Mouse (Mus musculus) forebrain, postnatal 0 days (tissue): Measurements from ENCODE around the gene Pcnp. TPM values are rescaled to one million over a fixed set of nuclear protein-coding genes. Genes with fewer than 3 reads are reported as not detected.

Experiments
- ATAC-seq: fragments of 200-750 bp; cut with Nextera tagmentation; 2 replicates; pipeline ENCODE4 v1.8.0; 2017; ENCODE audit warnings: mild to moderate bottlenecking, moderate library complexity
- DNase-seq: peaks from one replicate; pipeline ENCODE4 v3.0.0-alpha.2; 2015
- H3K27ac ChIP-seq: fragments of 300-500 bp; sonication (generic); 2 replicates; pipeline ENCODE4 v1.5.1; 2014; ENCODE audit warnings: low read depth, mild to moderate bottlenecking, antibody characterized with exemption, low read length, moderate library complexity, mixed read lengths
- H3K27me3 ChIP-seq: fragments of 300-500 bp; sonication (generic); 2 replicates; pipeline ENCODE4 v1.6.1; 2014; ENCODE audit warnings: mild to moderate bottlenecking, low read length, mixed read lengths; ENCODE audit not compliant: insufficient read depth
- H3K36me3 ChIP-seq: fragments of 300-500 bp; sonication (generic); 2 replicates; pipeline ENCODE4 v1.6.1; 2014; ENCODE audit warnings: mild to moderate bottlenecking, moderate library complexity; ENCODE audit not compliant: insufficient read depth
- H3K4me1 ChIP-seq: fragments of 300-500 bp; sonication (generic); 2 replicates; pipeline ENCODE4 v1.6.1; 2014; ENCODE audit warnings: antibody characterized with exemption; ENCODE audit not compliant: insufficient read depth
- H3K4me2 ChIP-seq: fragments of 300-500 bp; sonication (generic); 2 replicates; pipeline ENCODE4 v1.6.1; 2014; ENCODE audit warnings: low read depth, mild to moderate bottlenecking, moderate library complexity
- H3K4me3 ChIP-seq: fragments of 300-500 bp; sonication (generic); 2 replicates; pipeline ENCODE4 v1.5.1; 2014; ENCODE audit warnings: low read depth, low read length, mixed read lengths
- H3K9ac ChIP-seq: fragments of 300-500 bp; sonication (generic); 2 replicates; pipeline ENCODE4 v1.6.1; 2014; ENCODE audit warnings: mild to moderate bottlenecking
- H3K9me3 ChIP-seq: fragments of 300-500 bp; sonication (generic); 2 replicates; pipeline ENCODE4 v1.6.1; 2016; ENCODE audit warnings: low read length
- CTCF ChIP-seq: sonication (generic); IDR thresholded peaks from 2 replicates; pipeline ENCODE4 v1.5.1; 2016; ENCODE audit warnings: antibody characterized with exemption, control low read depth, low read depth
- WGBS: fragments of 180-500 bp; shearing (Covaris S2); extraction: QIAGEN DNeasy Blood & Tissue Kit; methylation state at CpG from one replicate; pipeline ENCODE4 v1.1.7; 2014; 5-methylcytosine and 5-hydroxymethylcytosine counted together
- polyA plus RNA-seq: library from polyadenylated mRNA; unstranded; fragments of >200 nt; fragmentation: Nextera tagmentation; extraction: Ambion mirVana; gene quantifications from 2 replicates; pipeline ENCODE4 v1.2.1, GENCODE M21; 2015
- total RNA-seq: library from RNA; depleted of rRNA; stranded (reverse); fragments of >200 nt; gene quantifications from 2 replicates; pipeline ENCODE4 v1.2.3, GENCODE M21; 2014

Pcnp gene
- total and polyA plus RNA-seq, 2 experiments from 2014 or later, result 106 to 236 TPM

DNA sequence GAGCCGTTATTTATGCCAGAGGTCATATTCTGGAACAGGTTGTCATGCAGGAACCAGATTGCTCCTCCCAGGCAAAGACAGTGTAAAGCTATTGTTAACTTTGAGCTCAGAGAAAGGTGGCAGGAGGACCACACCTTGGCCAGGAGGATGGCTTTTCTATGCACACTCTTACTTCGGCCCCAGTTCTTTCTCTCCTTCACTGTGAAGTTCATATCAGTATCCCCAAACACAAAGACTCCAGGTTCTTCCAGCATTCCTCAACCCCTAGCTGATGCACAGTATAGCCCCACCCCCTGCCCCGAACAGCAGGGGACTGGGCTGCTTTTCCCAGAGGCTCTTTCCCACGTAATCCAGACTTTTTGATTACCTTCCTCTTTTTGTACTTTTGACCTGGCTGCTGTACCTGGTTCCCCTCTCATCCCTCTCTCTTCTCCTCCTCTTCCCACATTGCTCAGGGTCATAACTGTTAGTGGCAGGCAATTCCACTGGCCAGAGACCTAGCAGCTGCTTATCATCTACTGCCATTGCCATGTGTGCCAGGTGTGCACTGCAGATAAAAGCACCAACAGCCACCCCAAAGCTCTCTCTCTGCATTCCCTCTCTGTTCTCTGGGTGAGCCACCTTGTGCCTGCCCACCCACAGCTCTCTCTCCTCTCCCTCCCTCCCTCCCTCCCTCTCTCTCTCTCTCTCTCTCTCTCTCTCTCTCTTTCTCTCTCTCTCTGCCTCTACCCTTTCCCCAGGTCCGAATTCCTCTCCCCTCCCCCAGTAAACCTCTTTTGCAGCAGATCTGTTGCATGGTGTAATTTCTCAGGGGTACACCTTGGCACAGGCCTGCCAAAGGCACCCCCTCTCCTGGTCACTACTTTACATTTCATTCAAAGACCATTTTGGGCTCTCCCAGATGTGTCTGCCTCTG lies 42.0 kb upstream of the Pcnp start:
- Histone ChIP-seq H3K4me3 (no peak overlapping the region), H3K9ac (no peak overlapping the region), H3K4me2 (no peak overlapping the region), H3K4me1 (no peaks in the 10 kb centered on the region), H3K27ac (no peak overlapping the region), H3K36me3 (no peaks in the 10 kb centered on the region), H3K9me3 (no peaks in the 10 kb centered on the region), H3K27me3 (no peaks in the 10 kb centered on the region)
- ATAC-seq (no peak), DNase-seq (no peak)
- TF ChIP-seq CTCF, result no peak
- 43% methylated on average over 5 of the region's 5 CpGs for WGBS

DNA sequence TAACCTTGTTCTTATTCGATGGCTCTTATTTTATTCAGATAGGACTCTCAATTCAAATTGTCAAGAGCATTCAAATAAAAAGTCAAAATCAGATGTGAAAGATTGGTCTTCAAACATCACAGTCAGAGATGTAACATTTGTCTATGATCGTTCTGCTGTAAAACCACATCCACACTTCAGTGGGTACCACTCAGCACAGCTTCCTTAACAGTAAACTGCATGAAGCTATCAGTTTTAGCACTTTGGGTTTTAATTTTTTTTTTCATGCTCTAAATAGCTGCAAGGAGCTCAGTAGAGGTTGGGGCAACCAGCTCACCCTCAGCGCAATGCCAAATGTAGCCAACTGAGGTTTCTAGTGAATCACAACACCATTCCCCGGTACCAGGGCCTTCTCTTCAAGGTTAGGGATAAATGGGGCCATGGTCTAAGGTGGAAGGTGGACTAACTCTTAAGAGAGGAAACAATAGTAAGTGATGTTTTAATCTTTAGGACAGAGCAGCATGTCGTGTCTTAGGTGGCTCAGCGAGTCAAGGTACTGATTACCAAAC lies 39.1 kb upstream of the Pcnp start:
- H3K27ac ChIP-seq, result no peak overlapping the region
- H3K9me3 ChIP-seq, result no peaks in the 10 kb centered on the region
- H3K27me3 ChIP-seq, result no peaks in the 10 kb centered on the region
- H3K9ac ChIP-seq, result no peak overlapping the region
- H3K4me2 ChIP-seq, result no peak overlapping the region
- no peaks in the 10 kb centered on the region for H3K36me3 ChIP-seq
- 93% methylated on average over 6 of the region's 6 CpGs for WGBS
- ATAC-seq (no peak), DNase-seq (no peak)
- TF ChIP-seq CTCF, result no peak
- no peaks in the 10 kb centered on the region for H3K4me1 ChIP-seq
- no peak overlapping the region for H3K4me3 ChIP-seq

GRCm38 (mm10) chr16:56066113-56066512 lies 36.6 kb upstream of the Pcnp start:
- no peak for ATAC-seq

GRCm38 (mm10) chr16:56064334-56064990 lies 34.9 kb upstream of the Pcnp start:
- Histone ChIP-seq H3K27me3 (no peaks in the 10 kb centered on the region), H3K4me2 (peak overlapping the region; percentile 51), H3K9ac (peak overlapping the region; percentile 37), H3K4me3 (peak overlapping the region; percentile 28; the same call in 1 of the 2 replicates), H3K27ac (no peak overlapping the region), H3K9me3 (no peaks in the 10 kb centered on the region), H3K36me3 (no peaks in the 10 kb centered on the region), H3K4me1 (no peaks in the 10 kb centered on the region)
- ATAC-seq (peak; percentile 95), DNase-seq (peak; percentile 91)
- peak; percentile 88 for TF ChIP-seq CTCF
- 1% methylated on average over 20 of the region's 20 CpGs for WGBS

More at GRCm38 (mm10) chr16:56066113-56066512, 36.6 kb upstream of the Pcnp start:
- Histone ChIP-seq H3K9ac (no peak overlapping the region), H3K4me3 (no peak overlapping the region), H3K36me3 (no peaks in the 10 kb centered on the region), H3K27me3 (no peaks in the 10 kb centered on the region), H3K27ac (no peak overlapping the region), H3K9me3 (no peaks in the 10 kb centered on the region), H3K4me1 (no peaks in the 10 kb centered on the region), H3K4me2 (no peak overlapping the region)
- 16% methylated on average over 8 of the region's 8 CpGs for WGBS
- no peak for DNase-seq
- TF ChIP-seq CTCF, result no peak

DNA sequence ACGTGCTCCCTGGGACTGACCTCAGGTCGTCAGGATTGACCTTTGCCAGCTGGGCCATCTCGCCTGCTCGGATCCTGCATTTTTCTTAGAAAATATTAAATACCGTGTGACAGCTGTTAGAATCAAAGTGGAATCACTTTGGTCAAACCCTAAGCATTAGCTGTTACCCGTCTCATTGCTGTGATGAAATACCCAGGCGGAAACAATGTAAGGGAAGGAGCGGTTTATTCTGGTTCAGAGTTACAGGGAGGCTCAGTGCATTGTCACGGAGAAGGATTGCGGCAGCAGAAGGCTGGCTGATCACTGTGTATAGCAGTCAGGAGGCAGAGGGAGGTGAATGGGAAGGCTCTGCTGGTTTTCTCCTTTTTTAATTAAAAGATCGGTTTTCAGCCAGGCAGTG lies 33.4 kb upstream of the Pcnp start:
- H3K4me3 ChIP-seq, result no peak overlapping the region
- no peak overlapping the region for H3K27ac ChIP-seq
- ATAC-seq (no peak), DNase-seq (no peak)
- H3K36me3 ChIP-seq, result no peaks in the 10 kb centered on the region
- no peak for TF ChIP-seq CTCF
- H3K4me1 ChIP-seq, result no peaks in the 10 kb centered on the region; the same call in 1 of the 2 replicates
- H3K4me2 ChIP-seq, result no peak overlapping the region
- H3K9me3 ChIP-seq, result no peaks in the 10 kb centered on the region
- H3K9ac ChIP-seq, result no peak overlapping the region
- H3K27me3 ChIP-seq, result no peaks in the 10 kb centered on the region
- 70% methylated on average over 11 of the region's 11 CpGs for WGBS

- H3K27ac ChIP-seq, result no peak overlapping the region
- TF ChIP-seq CTCF, result no peak
- no peak for DNase-seq
- H3K4me2 ChIP-seq, result no peak overlapping the region
- no peaks in the 10 kb centered on the region for H3K9me3 ChIP-seq
- no peak for ATAC-seq
- WGBS, result 75% methylated on average over 7 of the region's 7 CpGs
- H3K27me3 ChIP-seq, result no peaks in the 10 kb centered on the region
- H3K4me3 ChIP-seq, result no peak overlapping the region
- H3K9ac ChIP-seq, result no peak overlapping the region
- no peaks in the 10 kb centered on the region; the same call in 1 of the 2 replicates for H3K4me1 ChIP-seq
- H3K36me3 ChIP-seq, result no peaks in the 10 kb centered on the region
Measured at GRCm38 (mm10) chr16:56061995-56062594, 32.6 kb upstream of the Pcnp start.
